Mouse (Mus musculus) liver, embryonic 14.5 days (tissue): ENCODE results near the gene Pdcd2. TPM values are rescaled to one million over a fixed set of nuclear protein-coding genes. Genes with fewer than 3 reads are reported as not detected.

Source experiments
- ATAC-seq: fragments of 200-750 bp; cut with Nextera tagmentation; 2 replicates; pipeline ENCODE4 v1.8.0; 2017; ENCODE audit warnings: moderate number of reproducible peaks, mild to moderate bottlenecking, moderate library complexity; ENCODE audit not compliant: insufficient read depth
- DNase-seq, 3 experiments: peaks; one replicate each; pipeline ENCODE4 v3.0.0-alpha.2; 2012 to 2013; ENCODE audit warnings: low read depth in 3 of 3, low spot score in 3 of 3
- H3K27ac ChIP-seq: fragments of 300-500 bp; sonication (generic); 2 replicates; pipeline ENCODE4 v1.5.1; 2014; ENCODE audit warnings: moderate library complexity, mild to moderate bottlenecking, control low read depth, inconsistent platforms
- H3K27me3 ChIP-seq: fragments of 300-500 bp; sonication (generic); 2 replicates; pipeline ENCODE4 v1.6.1; 2014; ENCODE audit warnings: mild to moderate bottlenecking, low read length, moderate library complexity; ENCODE audit not compliant: control insufficient read depth, insufficient read depth
- H3K36me3 ChIP-seq: fragments of 300-500 bp; sonication (generic); replicated peaks from 2 replicates; pipeline ENCODE4 v1.6.1; 2014; ENCODE audit warnings: low read depth; ENCODE audit not compliant: control insufficient read depth, insufficient read depth
- H3K4me1 ChIP-seq, 2 experiments: fragments of 200-500 bp in 1 of 2; fragments of 300-500 bp in 1 of 2; sonication (generic) in 1 of 2; replicated peaks; 2 replicates each; pipeline ENCODE4 v1.6.1; 2012 to 2014; ENCODE audit warnings: antibody characterized with exemption in 1 of 2, inconsistent platforms in 1 of 2, low read length in 1 of 2; ENCODE audit not compliant: control insufficient read depth in 2 of 2, insufficient read depth in 2 of 2
- H3K4me2 ChIP-seq: fragments of 300-500 bp; sonication (generic); 2 replicates; pipeline ENCODE4 v1.6.1; 2014; ENCODE audit warnings: low read depth, mild to moderate bottlenecking, control low read depth, moderate library complexity
- H3K4me3 ChIP-seq, 2 experiments: fragments of 200-500 bp in 1 of 2; fragments of 300-500 bp in 1 of 2; sonication (generic) in 1 of 2; 2 replicates each; pipeline ENCODE4 v1.5.1; 2012 to 2014; ENCODE audit warnings: low read depth in 2 of 2, low read length in 2 of 2, mild to moderate bottlenecking in 2 of 2, control low read depth in 1 of 2, inconsistent platforms in 1 of 2, moderate library complexity in 1 of 2; ENCODE audit not compliant: insufficient read depth in 1 of 2
- H3K9ac ChIP-seq: fragments of 300-500 bp; sonication (generic); replicated peaks from 2 replicates; pipeline ENCODE4 v1.6.1; 2014; ENCODE audit warnings: mild to moderate bottlenecking, control low read depth, moderate library complexity
- H3K9me3 ChIP-seq: fragments of 300-500 bp; sonication (generic); 2 replicates; pipeline ENCODE4 v1.6.1; 2016; ENCODE audit warnings: low read length, mixed read lengths; ENCODE audit not compliant: control insufficient read depth
- CTCF ChIP-seq: IDR thresholded peaks from 2 replicates; pipeline ENCODE4 v1.5.1; 2016; ENCODE audit warnings: antibody characterized with exemption, low read depth, control low read depth
- EP300 ChIP-seq: IDR thresholded peaks from 2 replicates; pipeline ENCODE4 v1.6.1; 2016; ENCODE audit warnings: antibody characterized with exemption, low read depth
- WGBS: fragments of 180-500 bp; shearing (Covaris S2); extraction: QIAGEN DNeasy Blood & Tissue Kit; methylation state at CpG from one replicate; pipeline ENCODE4 v1.1.7; 2014; ENCODE audit not compliant: insufficient replicate concordance; 5-methylcytosine and 5-hydroxymethylcytosine counted together
- polyA plus RNA-seq, 2 experiments: library from polyadenylated mRNA; depleted of rRNA in 1 of 2; stranded (reverse) in 1 of 2; unstranded in 1 of 2; fragments of >200 nt; fragmentation: Nextera tagmentation in 1 of 2; extraction: Ambion mirVana in 1 of 2; gene quantifications; 2 replicates each; pipeline versions ENCODE4 v1.2.1 to v1.2.3; 2012 to 2014

Gene Pdcd2
- polyA plus RNA-seq, 2 experiments: 11.7 to 20.5 TPM

GRCm38 (mm10) chr17:15490542-15490941 lies 36.6 kb downstream of the Pdcd2 start:
- WGBS: 85% methylated on average over 7 of the region's 7 CpGs
- Histone ChIP-seq H3K4me2 (no peak overlapping the region), H3K27me3 (no peaks in the 10 kb centered on the region), H3K4me1 (no peaks in the 10 kb centered on the region), H3K4me3 (no peak overlapping the region), H3K27ac (no peak overlapping the region), H3K9me3 (no peaks in the 10 kb centered on the region), H3K36me3 (peaks cover 47% of the 10 kb centered on the region), H3K9ac (no peak overlapping the region)
- ATAC-seq (no peak), DNase-seq (no peak)
- no peak for TF ChIP-seq EP300
- TF ChIP-seq CTCF: no peak

GRCm38 (mm10) chr17:15472671-15473070 lies 54.4 kb downstream of the Pdcd2 start:
- Histone ChIP-seq H3K4me3 (no peak overlapping the region), H3K4me1 (no peaks in the 10 kb centered on the region), H3K36me3 (peaks cover 64% of the 10 kb centered on the region), H3K27ac (no peak overlapping the region), H3K27me3 (no peaks in the 10 kb centered on the region), H3K9me3 (no peaks in the 10 kb centered on the region), H3K9ac (no peak overlapping the region), H3K4me2 (no peak overlapping the region)
- ATAC-seq: no peak
- WGBS: 75% methylated on average over 4 of the region's 4 CpGs
- DNase-seq: no peak
- TF ChIP-seq CTCF: peak; percentile 33
- TF ChIP-seq EP300: no peak

Other genes starting within 250 kb of the Pdcd2 start
- 0.74 and 0.78 TPM in 2 replicates for gene Dll1, start 150.4 kb downstream of the Pdcd2 start, polyA plus RNA-seq (2012; rRNA removed)
- gene Dll1, start 150.4 kb downstream of the Pdcd2 start, polyA plus RNA-seq (2014; fragmentation: Nextera tagmentation; extraction: Ambion mirVana): 0.77 and 0.93 TPM in 2 replicates
- 2.4 and 3.1 TPM in 2 replicates for gene Fam120b, start 131.1 kb downstream of the Pdcd2 start, polyA plus RNA-seq (2012; rRNA removed)
- gene Fam120b, start 131.1 kb downstream of the Pdcd2 start, polyA plus RNA-seq (2014; fragmentation: Nextera tagmentation; extraction: Ambion mirVana): 4.1 and 5.6 TPM in 2 replicates
- gene Psmb1, start 27.6 kb downstream of the Pdcd2 start, polyA plus RNA-seq (2012; rRNA removed): 42.5 and 85.5 TPM in 2 replicates
- 167 and 173 TPM in 2 replicates for gene Psmb1, start 27.6 kb downstream of the Pdcd2 start, polyA plus RNA-seq (2014; fragmentation: Nextera tagmentation; extraction: Ambion mirVana)
- 21.3 and 22.0 TPM in 2 replicates for gene Tbp, start 27.4 kb downstream of the Pdcd2 start, polyA plus RNA-seq (2012; rRNA removed)
- gene Tbp, start 27.4 kb downstream of the Pdcd2 start, polyA plus RNA-seq (2014; fragmentation: Nextera tagmentation; extraction: Ambion mirVana): 19.9 and 24.0 TPM in 2 replicates
- gene Prdm9, start 37.1 kb upstream of the Pdcd2 start, polyA plus RNA-seq (2012; rRNA removed): 0.41 and 0.64 TPM in 2 replicates
- gene Prdm9, start 37.1 kb upstream of the Pdcd2 start, polyA plus RNA-seq (2014; fragmentation: Nextera tagmentation; extraction: Ambion mirVana): 0.11 and 0.35 TPM in 2 replicates
- gene Chd1, start 177.7 kb upstream of the Pdcd2 start, polyA plus RNA-seq (2012; rRNA removed): 3.3 and 4.4 TPM in 2 replicates
- gene Chd1, start 177.7 kb upstream of the Pdcd2 start, polyA plus RNA-seq (2014; fragmentation: Nextera tagmentation; extraction: Ambion mirVana): 13.3 and 15.0 TPM in 2 replicates